Mouse (Mus musculus) liver, adult 2 months (tissue): ENCODE measurements at regions not wholly inside any gene's neighbourhood (a gene's known extent, or its start where the extent isn't known, plus 50 kb on each side); places are given as distances from the start of the nearest gene placed in this dataset.

Source experiments
- DNase-seq: peaks from one replicate; pipeline ENCODE4 v3.0.0-alpha.2; 2011; ENCODE audit warnings: low read depth, low spot score; ENCODE audit errors: extremely low read depth
- H3K27ac ChIP-seq: fragments of 200-500 bp; replicated peaks from 2 replicates; pipeline ENCODE4 v1.5.1; 2012; ENCODE audit warnings: low read depth, mild to moderate bottlenecking, control low read depth, inconsistent platforms, low read length; ENCODE audit not compliant: insufficient read depth
- H3K27me3 ChIP-seq: fragments of 200-500 bp; 2 replicates; pipeline ENCODE4 v1.6.1; 2012; ENCODE audit warnings: mild to moderate bottlenecking, moderate library complexity, low read length, inconsistent platforms; ENCODE audit not compliant: control insufficient read depth, insufficient read depth
- H3K36me3 ChIP-seq: fragments of 200-500 bp; 2 replicates; pipeline ENCODE4 v1.6.1; 2012; ENCODE audit warnings: low read length, inconsistent platforms; ENCODE audit not compliant: control insufficient read depth, insufficient read depth
- H3K4me1 ChIP-seq: fragments of 200-500 bp; 2 replicates; pipeline ENCODE4 v1.6.1; 2011; ENCODE audit warnings: low read length; ENCODE audit not compliant: control insufficient read depth, insufficient read depth
- H3K4me3 ChIP-seq: fragments of 200-500 bp; 2 replicates; pipeline ENCODE4 v1.5.1; 2011; ENCODE audit warnings: low read depth, mild to moderate bottlenecking, control low read depth, low read length, moderate library complexity; ENCODE audit not compliant: insufficient read depth
- H3K79me2 ChIP-seq: fragments of 200-500 bp; 2 replicates; pipeline ENCODE4 v1.6.1; 2012; ENCODE audit warnings: inconsistent platforms, mild to moderate bottlenecking, low read length, moderate library complexity; ENCODE audit not compliant: control insufficient read depth, insufficient read depth
- H3K9ac ChIP-seq: fragments of 200-500 bp; 2 replicates; pipeline ENCODE4 v1.6.1; 2012; ENCODE audit warnings: low read depth, mild to moderate bottlenecking, control low read depth, inconsistent platforms, low read length
- CTCF ChIP-seq: fragments of 200-500 bp; IDR thresholded peaks from 2 replicates; pipeline ENCODE4 v1.5.1; 2011; ENCODE audit warnings: low read depth, low read length, control low read depth
- POLR2A ChIP-seq: fragments of 200-500 bp; IDR thresholded peaks from 2 replicates; pipeline ENCODE4 v1.6.1; 2011; ENCODE audit warnings: low read length, control low read depth; ENCODE audit not compliant: insufficient read depth; ENCODE audit errors: extremely low read depth
- WGBS: fragments of 180-500 bp; shearing (Covaris S2); methylation state at CpG from one replicate; pipeline ENCODE4 v1.1.7; 2018; 5-methylcytosine and 5-hydroxymethylcytosine counted together

DNA sequence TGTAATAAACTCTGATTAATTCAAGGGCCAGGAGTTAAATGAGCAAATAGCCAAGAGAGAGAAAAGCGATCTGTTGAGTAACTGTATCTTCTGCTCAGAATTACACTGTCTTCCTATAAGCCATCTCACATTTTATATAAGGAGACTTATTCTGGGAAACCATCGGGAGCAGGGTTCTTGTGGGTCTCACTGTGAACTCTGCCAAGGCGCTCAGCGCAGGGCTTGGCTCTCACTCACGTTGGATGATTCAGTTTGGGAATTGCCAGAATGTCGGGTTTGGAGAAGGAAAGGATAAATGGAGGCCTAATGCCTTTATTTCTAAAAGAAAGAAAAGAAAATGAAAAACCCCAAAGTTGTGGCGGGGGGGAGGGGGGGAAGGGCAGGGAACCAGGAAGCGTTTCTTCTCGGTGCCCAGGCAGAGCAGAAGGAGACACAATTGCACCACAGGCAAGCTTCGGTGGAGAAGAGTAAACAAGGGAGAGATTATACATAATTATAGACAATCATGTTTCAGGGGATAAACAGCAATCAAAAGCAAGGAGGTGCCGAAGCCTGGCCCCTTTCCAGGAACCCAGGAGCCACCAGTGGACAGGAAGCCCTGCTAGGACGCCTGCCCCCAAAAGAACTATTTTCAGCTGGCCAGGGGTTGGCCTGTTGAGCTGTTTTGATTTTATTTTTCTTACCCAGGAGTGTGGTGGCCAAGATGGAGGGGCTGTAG is 60.5 kb upstream of the Neo1 start:
- no peak for DNase-seq
- no peak overlapping the region for H3K27ac ChIP-seq
- 62% methylated on average over 12 of the region's 12 CpGs for WGBS
- H3K36me3 ChIP-seq: no peaks in the 10 kb centered on the region
- H3K9ac ChIP-seq: no peak overlapping the region
- H3K79me2 ChIP-seq: no peaks in the 10 kb centered on the region
- H3K4me3 ChIP-seq: no peak overlapping the region
- TF ChIP-seq POLR2A (no peak), CTCF (no peak)
- H3K27me3 ChIP-seq: no peaks in the 10 kb centered on the region
- no peaks in the 10 kb centered on the region for H3K4me1 ChIP-seq

DNA sequence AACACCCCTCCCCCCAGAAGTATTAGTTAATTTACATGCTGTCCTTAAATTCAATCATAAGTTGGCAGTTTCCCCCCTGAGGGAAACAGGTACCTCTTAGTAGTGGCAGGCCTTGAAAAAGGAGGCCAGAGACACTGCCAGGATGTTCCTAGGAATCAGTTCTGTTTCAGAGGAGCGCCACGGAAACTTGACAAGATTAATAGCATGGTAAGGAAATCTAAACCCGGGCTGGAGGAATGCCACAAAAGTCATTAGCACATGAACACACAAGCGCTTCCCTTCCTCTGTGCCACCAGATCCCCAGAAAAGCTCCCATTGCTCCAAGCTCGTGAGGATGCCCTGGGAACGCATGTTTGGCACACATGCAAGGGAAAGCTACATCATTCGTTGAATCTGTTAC is 59.4 kb upstream of the Neo1 start:
- Histone ChIP-seq H3K4me1 (no peaks in the 10 kb centered on the region), H3K9ac (no peak overlapping the region), H3K79me2 (no peaks in the 10 kb centered on the region), H3K27ac (no peak overlapping the region), H3K4me3 (no peak overlapping the region), H3K27me3 (no peaks in the 10 kb centered on the region), H3K36me3 (no peaks in the 10 kb centered on the region)
- TF ChIP-seq CTCF: no peak
- TF ChIP-seq POLR2A: no peak
- DNase-seq: no peak
- 81% methylated on average over 7 of the region's 7 CpGs for WGBS

DNA sequence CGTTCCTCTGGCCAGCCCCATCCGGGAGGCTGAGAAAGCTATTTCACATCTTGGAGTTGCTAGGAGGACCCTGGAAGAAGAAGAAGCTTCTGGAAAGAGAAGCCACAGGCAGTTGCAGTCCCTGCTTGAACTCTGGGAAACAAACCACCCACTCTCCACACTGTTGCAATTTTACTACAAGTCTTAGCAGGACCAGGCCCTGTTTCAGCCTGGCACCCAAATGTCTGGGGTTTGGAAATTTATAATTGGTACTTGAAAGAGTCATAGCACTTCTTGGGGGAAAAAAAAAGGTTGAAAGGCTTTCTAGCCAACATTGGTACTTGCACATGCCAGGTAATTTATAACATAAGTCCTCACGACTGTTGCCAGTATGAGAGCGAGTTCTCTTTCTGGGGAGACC is 57.9 kb upstream of the Neo1 start:
- TF ChIP-seq POLR2A (no peak), CTCF (no peak)
- no peaks in the 10 kb centered on the region for H3K4me1 ChIP-seq
- no peaks in the 10 kb centered on the region for H3K36me3 ChIP-seq
- 88% methylated on average over 4 of the region's 4 CpGs for WGBS
- no peak overlapping the region for H3K4me3 ChIP-seq
- H3K79me2 ChIP-seq: no peaks in the 10 kb centered on the region
- no peak for DNase-seq
- no peaks in the 10 kb centered on the region for H3K27me3 ChIP-seq
- H3K9ac ChIP-seq: no peak overlapping the region
- H3K27ac ChIP-seq: no peak overlapping the region

DNA sequence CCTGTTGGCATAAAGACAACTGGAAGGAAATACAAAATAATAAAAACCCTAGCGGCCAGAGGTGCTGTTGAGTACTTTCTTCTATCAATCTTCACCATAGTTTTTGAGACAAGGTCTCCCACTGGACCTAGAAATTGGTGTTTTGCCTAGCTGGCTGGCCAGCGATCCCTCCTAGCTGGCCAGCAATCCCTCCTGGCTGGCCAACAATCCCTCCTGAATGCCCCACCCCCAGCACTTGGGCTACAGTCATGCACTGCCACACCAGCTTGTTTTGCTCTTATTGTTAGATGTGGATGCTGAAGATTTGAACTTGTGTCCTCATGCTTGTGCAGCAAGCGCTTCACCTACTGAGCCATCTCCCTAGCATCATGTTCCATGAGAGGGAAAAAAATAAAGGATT is 54.9 kb upstream of the Neo1 start:
- Histone ChIP-seq H3K79me2 (no peaks in the 10 kb centered on the region), H3K4me1 (no peaks in the 10 kb centered on the region; the same call in 1 of the 2 replicates), H3K9ac (no peak overlapping the region), H3K36me3 (no peaks in the 10 kb centered on the region), H3K27me3 (no peaks in the 10 kb centered on the region), H3K27ac (no peak overlapping the region), H3K4me3 (no peak overlapping the region)
- TF ChIP-seq POLR2A (no peak), CTCF (no peak)
- WGBS: 93% methylated on average over 3 of the region's 3 CpGs
- no peak for DNase-seq

DNA sequence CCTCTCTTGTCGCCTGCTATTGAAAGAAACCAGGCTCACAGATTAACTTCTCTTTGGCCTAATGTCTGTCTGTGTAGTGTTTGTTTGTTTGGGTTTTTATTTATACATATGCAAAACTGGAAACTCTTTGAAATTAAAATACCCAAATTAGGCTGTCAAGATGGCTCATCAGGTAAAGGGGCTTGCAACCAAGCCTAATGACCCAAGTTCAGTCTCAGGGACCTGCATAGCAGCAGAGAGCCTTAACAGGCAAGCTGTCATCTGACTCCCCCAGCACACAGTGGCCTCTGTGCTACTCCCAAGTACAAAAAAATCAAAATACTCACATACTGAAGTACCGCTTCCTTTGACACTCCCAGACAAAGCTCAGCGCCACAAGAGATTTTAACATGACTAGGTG is 51.5 kb upstream of the Neo1 start:
- Histone ChIP-seq H3K4me3 (no peak overlapping the region), H3K27ac (no peak overlapping the region), H3K4me1 (no peaks in the 10 kb centered on the region; the same call in 1 of the 2 replicates), H3K79me2 (no peaks in the 10 kb centered on the region), H3K9ac (no peak overlapping the region), H3K27me3 (no peaks in the 10 kb centered on the region), H3K36me3 (no peaks in the 10 kb centered on the region)
- WGBS: 94% methylated on average over 3 of the region's 3 CpGs
- no peak for DNase-seq
- TF ChIP-seq POLR2A (no peak), CTCF (no peak)

DNA sequence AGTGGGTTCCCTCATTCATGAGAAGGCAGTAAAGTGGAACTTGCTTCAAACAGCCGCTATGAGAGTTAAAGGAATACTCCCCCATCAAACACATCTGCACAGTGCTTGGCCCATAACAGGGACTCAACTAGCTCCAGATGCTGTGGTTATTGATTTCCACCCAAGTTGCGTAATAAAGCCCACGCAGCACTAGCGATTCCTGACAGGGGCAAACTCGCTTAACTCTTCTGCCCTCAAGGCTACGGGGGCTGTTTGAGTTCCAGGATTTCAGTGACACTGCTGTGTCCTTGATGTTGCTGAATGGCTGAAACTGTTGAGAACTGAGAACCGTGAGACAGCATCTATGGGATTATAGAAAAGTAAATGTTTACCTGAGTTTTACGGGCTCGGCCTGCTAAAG is 50.9 kb upstream of the Neo1 start:
- peak; percentile 7 for DNase-seq
- H3K27me3 ChIP-seq: no peaks in the 10 kb centered on the region; the same call in 1 of the 2 replicates
- no peak overlapping the region for H3K27ac ChIP-seq
- no peaks in the 10 kb centered on the region for H3K79me2 ChIP-seq
- H3K9ac ChIP-seq: no peak overlapping the region
- WGBS: 33% methylated on average over 9 of the region's 9 CpGs
- no peaks in the 10 kb centered on the region; the same call in 1 of the 2 replicates for H3K4me1 ChIP-seq
- no peak overlapping the region for H3K4me3 ChIP-seq
- no peaks in the 10 kb centered on the region for H3K36me3 ChIP-seq
- TF ChIP-seq CTCF: no peak
- no peak for TF ChIP-seq POLR2A
